Mouse (Mus musculus) cerebellum, postnatal 14 days (tissue): ENCODE results near the gene Cdcp2.
"Not testable (repeated sequence)": the region's sequence is repeated elsewhere in the genome, so short reads cannot be mapped to it uniquely, and the experiment has no call there.

Experiments used
- DNase-seq, 2 experiments: peaks; one replicate each; pipeline ENCODE4 v3.0.0; 2021; ENCODE audit warnings: mixed read lengths in 2 of 2

Gene Cdcp2

GRCm38 (mm10) chr4:107094484-107095187 is 2.1 kb upstream of the Cdcp2 start:
- no peak for DNase-seq

- peak; percentile 72 to 79 for DNase-seq
These were observed 648 bp upstream of the Cdcp2 start for GRCm38 (mm10) chr4:107096043-107096442.

GRCm38 (mm10) chr4:107097871-107098270 is 1.2 kb downstream of the Cdcp2 start:
- DNase-seq, result peak; percentile 41 to 50

DNA sequence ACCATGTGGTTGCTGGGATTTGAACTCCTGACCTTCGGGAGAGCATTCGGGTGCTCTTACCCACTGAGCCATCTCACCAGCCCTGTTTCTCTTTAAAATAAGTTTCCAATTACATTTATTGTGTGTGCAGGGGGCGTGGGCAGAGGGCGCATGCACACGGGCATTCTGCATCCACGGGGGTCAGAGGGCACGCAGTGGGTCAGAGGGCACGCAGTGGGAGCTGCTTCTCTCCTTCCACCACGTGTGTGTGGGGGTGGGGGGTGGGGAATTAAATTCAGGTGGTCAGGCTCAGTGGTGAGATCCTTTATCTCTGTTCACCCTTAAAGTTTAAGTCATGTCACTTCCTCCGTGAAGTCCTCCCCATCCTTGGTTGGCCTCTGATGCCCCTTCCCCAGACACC is 1.7 kb downstream of the Cdcp2 start:
- no peak for DNase-seq

DNA sequence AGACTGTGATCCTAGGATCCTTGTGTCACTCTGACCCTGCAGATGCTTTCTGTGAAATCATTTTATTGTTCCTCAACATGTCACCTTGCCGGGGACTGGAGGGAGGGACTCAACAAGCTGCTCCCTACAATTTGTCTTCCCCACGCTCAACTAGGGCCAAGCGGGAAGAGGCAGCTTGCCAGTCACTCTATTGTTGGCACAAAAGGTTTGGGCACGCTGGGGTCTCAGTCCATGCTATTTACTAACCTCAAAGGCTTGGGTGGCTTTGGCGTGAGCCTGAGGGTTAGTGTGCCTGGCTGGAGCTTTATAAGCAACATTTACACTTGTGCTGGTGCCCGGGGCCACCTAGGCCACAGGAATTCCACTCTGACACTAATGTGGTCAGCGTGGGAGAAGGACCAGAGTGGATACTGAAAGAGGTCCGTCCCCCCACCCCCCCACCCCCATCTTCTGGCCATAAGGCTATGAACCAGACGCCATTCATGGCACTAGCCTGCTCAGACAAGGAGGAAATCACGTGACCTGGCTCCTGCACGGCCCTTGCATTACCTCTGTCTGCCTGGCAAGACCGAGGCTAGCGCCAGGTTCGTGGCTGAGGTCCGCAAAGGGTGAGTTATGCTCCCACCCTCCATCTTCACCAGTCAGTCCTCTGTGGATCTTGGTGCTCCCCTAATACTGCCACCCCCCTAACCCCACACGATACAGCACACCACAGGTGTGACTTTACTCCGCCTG is 2.3 kb downstream of the Cdcp2 start:
- DNase-seq, result peak; percentile 30 to 50

- DNase-seq, result no peak
These were observed 5.5 kb downstream of the Cdcp2 start for GRCm38 (mm10) chr4:107102220-107102619.

- DNase-seq, result no peak
These were observed 10.1 kb downstream of the Cdcp2 start for GRCm38 (mm10) chr4:107106777-107107176.

- peak in 1 of 2 experiments; percentile 37 for DNase-seq
These were observed 11.6 kb downstream of the Cdcp2 start for GRCm38 (mm10) chr4:107108291-107108731.

DNA sequence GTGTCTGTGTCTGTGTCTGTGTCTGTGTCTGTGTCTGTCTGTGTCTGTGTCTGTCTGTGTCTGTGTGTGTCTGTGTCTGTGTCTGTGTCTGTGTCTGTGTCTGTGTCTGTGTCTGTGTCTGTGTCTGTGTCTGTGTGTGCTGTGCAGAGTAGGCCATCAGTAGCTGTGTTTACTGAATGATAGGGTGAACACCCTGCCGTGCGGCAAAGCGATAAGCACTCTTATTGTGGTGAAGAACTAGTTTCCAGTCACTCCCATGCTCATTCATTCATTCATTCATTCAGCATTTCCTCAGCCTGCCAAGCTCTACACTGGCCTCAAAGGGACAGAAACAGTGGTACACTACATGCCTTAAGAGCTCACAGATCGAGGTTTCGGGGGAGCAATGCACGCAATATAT is 12.5 kb downstream of the Cdcp2 start:
- not testable (repeated sequence) for DNase-seq

GRCm38 (mm10) chr4:107114278-107114677 is 17.6 kb downstream of the Cdcp2 start:
- DNase-seq, result no peak

- DNase-seq, result no peak
These were observed 21.2 kb downstream of the Cdcp2 start for GRCm38 (mm10) chr4:107117741-107118385.

- no peak for DNase-seq
These were observed 22.4 kb downstream of the Cdcp2 start for GRCm38 (mm10) chr4:107119056-107119455.

GRCm38 (mm10) chr4:107120676-107121075 is 24.0 kb downstream of the Cdcp2 start:
- DNase-seq, result no peak

DNA sequence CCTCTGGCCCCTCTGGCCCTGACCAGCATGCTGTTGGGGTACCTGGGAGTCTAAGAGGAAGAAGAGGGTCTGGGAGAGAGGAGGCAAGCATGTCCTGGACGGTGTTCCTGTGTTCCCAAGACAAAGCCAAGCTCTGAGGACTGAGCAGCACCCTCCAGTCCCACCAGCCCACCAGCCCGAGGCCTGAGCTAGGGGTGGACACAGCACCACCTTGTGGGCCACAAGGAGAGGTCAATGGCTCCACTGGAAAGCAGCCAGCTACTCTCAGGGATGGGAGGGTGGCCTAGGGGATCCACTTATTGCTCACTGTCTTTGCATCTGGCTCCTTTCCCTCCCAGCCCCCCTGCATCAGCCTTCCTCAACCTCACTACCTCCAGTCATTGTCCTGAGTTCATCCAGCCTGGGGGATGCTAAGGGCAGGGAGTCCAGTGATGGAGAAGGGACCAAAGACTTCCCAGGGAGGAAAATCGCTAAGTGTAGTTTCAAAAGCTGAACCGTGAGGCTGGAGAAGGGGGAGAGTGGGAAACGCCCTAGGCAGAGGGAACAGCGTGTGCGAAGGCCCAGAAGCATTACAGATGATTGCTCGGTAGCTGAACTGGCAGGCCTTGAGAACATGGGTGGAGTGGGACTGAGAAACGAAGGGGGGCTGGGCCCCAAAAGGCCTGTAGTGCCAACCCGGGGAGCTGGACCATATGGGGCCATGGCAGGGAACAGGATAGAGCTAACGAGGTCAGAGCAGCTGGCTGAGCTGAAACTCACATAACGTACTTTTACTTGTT is 24.7 kb downstream of the Cdcp2 start:
- DNase-seq, result peak; percentile 65 to 88

DNA sequence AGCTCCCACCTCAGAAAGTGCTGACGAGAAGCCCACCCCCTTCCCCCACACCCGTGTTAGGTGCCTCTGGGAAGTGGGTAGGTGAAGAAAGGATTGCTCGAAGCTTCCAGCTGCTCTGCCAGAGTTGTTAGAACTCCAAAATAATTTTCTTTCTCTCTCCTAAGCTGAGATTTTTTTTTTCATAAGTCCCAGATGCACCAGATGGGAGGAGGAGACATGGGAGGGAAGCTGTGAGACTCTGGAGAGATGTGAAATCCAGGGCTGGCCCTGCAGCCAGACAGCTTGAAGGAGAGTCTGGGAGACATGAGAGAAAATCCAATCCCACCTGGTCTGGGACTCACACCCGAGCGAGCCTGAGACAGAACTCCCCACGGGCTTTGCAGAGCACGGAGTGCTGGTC is 27.7 kb downstream of the Cdcp2 start:
- no peak for DNase-seq

DNA sequence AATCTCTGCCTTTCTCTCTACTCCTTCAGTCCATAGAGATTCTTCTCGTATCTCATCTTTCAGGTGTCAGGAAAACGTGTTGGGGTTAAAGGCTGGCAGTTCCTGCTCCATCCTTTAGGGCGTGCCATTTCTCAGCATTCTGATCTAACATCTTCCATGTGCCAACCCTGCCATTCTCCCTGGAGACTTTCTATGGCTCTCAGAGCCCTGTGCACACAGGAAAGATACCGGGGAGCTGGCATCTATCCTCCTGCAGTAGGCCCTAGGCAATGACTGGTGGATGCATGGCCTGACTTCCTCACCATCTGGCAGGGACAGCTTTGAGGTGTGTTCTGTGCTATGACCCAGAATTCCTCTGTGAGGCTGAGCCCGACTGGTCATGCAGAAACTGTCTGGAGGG is 28.4 kb downstream of the Cdcp2 start:
- DNase-seq, result peak; percentile 50 to 59

GRCm38 (mm10) chr4:107126389-107126788 is 29.7 kb downstream of the Cdcp2 start:
- DNase-seq, result no peak

GRCm38 (mm10) chr4:107126891-107127524 is 30.3 kb downstream of the Cdcp2 start:
- no peak for DNase-seq

GRCm38 (mm10) chr4:107127901-107128669 is 31.4 kb downstream of the Cdcp2 start:
- DNase-seq, result peak; percentile 72

GRCm38 (mm10) chr4:107129373-107129772 is 32.7 kb downstream of the Cdcp2 start:
- DNase-seq, result no peak

- peak in 1 of 2 experiments; percentile 39 for DNase-seq
These were observed 33.8 kb downstream of the Cdcp2 start for GRCm38 (mm10) chr4:107130534-107130933.

- no peak for DNase-seq
These were observed 38.2 kb downstream of the Cdcp2 start for GRCm38 (mm10) chr4:107134891-107135290.
